Mouse (Mus musculus) olfactory bulb, adult 2 months (tissue): ENCODE data around the gene Amigo1.
A peak's percentile ranks its signal among the peaks of the same experiment; 100 is the strongest.

Source experiments
- CTCF ChIP-seq: fragments of 200-500 bp; IDR thresholded peaks from 2 replicates; pipeline ENCODE4 v1.5.1; 2012; ENCODE audit warnings: low read depth, mild to moderate bottlenecking, low read length, moderate library complexity; ENCODE audit not compliant: insufficient read depth
- POLR2A ChIP-seq: fragments of 200-500 bp; IDR thresholded peaks from 2 replicates; pipeline ENCODE4 v1.6.1; 2012; ENCODE audit warnings: mild to moderate bottlenecking, low read depth, low read length, moderate library complexity; ENCODE audit not compliant: insufficient read depth

GRCm38 (mm10) chr3:108154656-108155055, 31.5 kb upstream of the Amigo1 start, which contains the start of gene Gpr61:
- TF ChIP-seq CTCF, result no peak
- peak; percentile 45 for TF ChIP-seq POLR2A
